Mouse (Mus musculus): ENCODE measurements around the gene Acss1. TPM values are rescaled to one million over a fixed set of nuclear protein-coding genes. Genes with fewer than 3 reads are reported as not detected.

Acss1 gene
- total and polyA plus RNA-seq, 3 experiments, result 24.8 to 123 (median 67.3) TPM

DNA sequence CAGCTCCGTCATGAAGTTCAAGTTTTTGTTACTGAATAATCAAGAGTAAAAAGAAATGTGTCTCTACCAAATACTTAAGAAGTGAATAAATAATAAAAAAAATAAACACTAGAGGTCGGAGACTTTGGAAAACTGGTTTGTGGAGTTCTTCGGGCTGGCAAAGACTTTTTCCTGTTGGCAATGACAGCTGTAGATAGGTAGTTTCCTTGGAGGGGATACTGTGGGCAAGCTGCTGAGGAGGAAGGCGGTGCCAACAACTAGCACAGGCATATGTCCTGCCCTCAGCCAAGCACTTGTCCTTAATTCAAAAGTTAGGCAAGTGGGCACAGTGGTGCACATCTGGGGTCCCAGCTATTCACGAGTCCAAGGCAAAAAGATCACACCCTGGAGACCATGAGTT, 656 bp upstream of the Acss1 start:
- H3K27me3 ChIP-seq (ENCODE audit: insufficient read depth, low read length), result no peaks in the 10 kb centered on the region
- no peak for DNase-seq (ENCODE audit: low spot score)
- H3K4me1 ChIP-seq (ENCODE audit: insufficient read depth, low read depth, low read length), result peaks cover 66% of the 10 kb centered on the region
- TF ChIP-seq POLR2AphosphoS5 (IDR thresholded peaks at IDR 0.05; ENCODE audit: insufficient replicate concordance, low read depth, low read length) (no peak), GATA1 (IDR thresholded peaks at IDR 0.05; ENCODE audit: borderline replicate concordance, low read length) (no peak), CTCF (IDR thresholded peaks at IDR 0.05; ENCODE audit: low read depth, low read length) (no peak), GATA2 (IDR thresholded peaks at IDR 0.05; ENCODE audit: borderline replicate concordance, low read depth, low read length) (no peak), TAL1 (conservative IDR thresholded peaks at IDR 0.05; ENCODE audit: low read depth, low read length) (no peak)
- ATAC-seq (ENCODE audit: extremely low read depth, insufficient number of reproducible peaks, low FRiP score, poor library complexity, severe bottlenecking), result no peak
- H3K9me3 ChIP-seq (replicated peaks), result no peaks in the 10 kb centered on the region
- peak overlapping the region; percentile 97; the same call in 1 of the 2 replicates for H3K4me3 ChIP-seq (ENCODE audit: low read depth, low read length)
- H3K36me3 ChIP-seq (replicated peaks), result peaks cover 5% of the 10 kb centered on the region

DNA sequence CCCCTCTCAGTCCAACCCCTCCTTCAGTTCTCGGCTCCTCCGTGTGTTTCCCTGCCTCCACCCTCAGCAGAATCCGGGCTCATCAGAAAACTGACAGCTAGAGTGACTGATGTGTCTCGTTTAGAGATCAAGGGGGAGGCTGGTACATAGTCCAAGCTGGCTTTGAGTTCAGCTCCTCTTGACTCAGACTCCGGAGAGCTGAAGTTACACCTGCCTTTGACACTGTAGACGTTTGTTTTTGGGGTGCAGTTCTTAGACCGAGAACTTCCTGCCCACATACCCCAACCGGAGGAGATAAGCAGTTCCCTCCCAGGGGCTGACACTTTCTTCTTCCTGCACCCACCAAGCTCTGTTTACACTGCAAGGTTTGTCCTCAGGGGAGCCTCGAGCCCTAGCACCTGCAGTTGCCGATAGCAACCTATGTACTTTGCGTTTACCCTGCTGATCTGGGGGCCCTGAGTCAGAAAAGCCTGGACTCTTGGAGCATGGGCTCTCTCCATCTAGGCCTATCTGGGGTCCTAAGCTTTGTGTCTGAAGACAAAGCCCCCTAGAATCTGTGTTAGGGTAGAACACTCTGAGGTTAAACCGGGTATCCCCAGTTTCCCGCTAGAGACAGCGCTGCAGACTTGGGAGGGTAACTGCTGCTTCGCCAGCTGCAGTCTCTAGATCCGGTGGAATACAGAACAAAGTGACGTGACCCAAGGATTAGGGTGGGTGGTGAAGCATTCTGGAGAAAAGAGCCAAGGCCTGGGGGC, 1.1 kb downstream of the Acss1 start:
- ATAC-seq (ENCODE audit: extremely low read depth, insufficient number of reproducible peaks, low FRiP score, poor library complexity, severe bottlenecking) (peak; percentile 18), DNase-seq (ENCODE audit: low spot score) (peak; percentile 63)
- peaks cover 72% of the 10 kb centered on the region for H3K4me1 ChIP-seq (ENCODE audit: insufficient read depth, low read depth, low read length)
- TF ChIP-seq CTCF (IDR thresholded peaks at IDR 0.05; ENCODE audit: low read depth, low read length) (no peak), GATA1 (IDR thresholded peaks at IDR 0.05; ENCODE audit: borderline replicate concordance, low read length) (no peak), TAL1 (conservative IDR thresholded peaks at IDR 0.05; ENCODE audit: low read depth, low read length) (no peak; the same call in 1 of the 2 replicates), POLR2AphosphoS5 (IDR thresholded peaks at IDR 0.05; ENCODE audit: insufficient replicate concordance, low read depth, low read length) (no peak), GATA2 (IDR thresholded peaks at IDR 0.05; ENCODE audit: borderline replicate concordance, low read depth, low read length) (no peak)
- peaks cover 18% of the 10 kb centered on the region for H3K36me3 ChIP-seq (replicated peaks)
- no peaks in the 10 kb centered on the region for H3K9me3 ChIP-seq (replicated peaks)
- no peaks in the 10 kb centered on the region for H3K27me3 ChIP-seq (ENCODE audit: insufficient read depth, low read length)
- H3K4me3 ChIP-seq (ENCODE audit: low read depth, low read length), result peak overlapping the region; percentile 97

GRCm38 (mm10) chr2:150666723-150667064, 1.6 kb downstream of the Acss1 start:
- H3K4me1 ChIP-seq (ENCODE audit: insufficient read depth, low read depth, low read length), result peaks cover 75% of the 10 kb centered on the region
- H3K27me3 ChIP-seq (ENCODE audit: insufficient read depth, low read length), result no peaks in the 10 kb centered on the region
- H3K36me3 ChIP-seq (replicated peaks), result peaks cover 24% of the 10 kb centered on the region
- peak overlapping the region; percentile 97 for H3K4me3 ChIP-seq (ENCODE audit: low read depth, low read length)
- no peak for ATAC-seq (ENCODE audit: extremely low read depth, insufficient number of reproducible peaks, low FRiP score, poor library complexity, severe bottlenecking)
- no peak for DNase-seq (ENCODE audit: low spot score)
- TF ChIP-seq TAL1 (conservative IDR thresholded peaks at IDR 0.05; ENCODE audit: low read depth, low read length) (no peak), GATA2 (IDR thresholded peaks at IDR 0.05; ENCODE audit: borderline replicate concordance, low read depth, low read length) (no peak), POLR2AphosphoS5 (IDR thresholded peaks at IDR 0.05; ENCODE audit: insufficient replicate concordance, low read depth, low read length) (no peak), GATA1 (IDR thresholded peaks at IDR 0.05; ENCODE audit: borderline replicate concordance, low read length) (no peak), CTCF (IDR thresholded peaks at IDR 0.05; ENCODE audit: low read depth, low read length) (no peak)
- no peaks in the 10 kb centered on the region for H3K9me3 ChIP-seq (replicated peaks)

- peak; percentile 90 for TF ChIP-seq TAL1 (conservative IDR thresholded peaks at IDR 0.05; ENCODE audit: low read depth, low read length)
- no peak for TF ChIP-seq GATA1 (IDR thresholded peaks at IDR 0.05; ENCODE audit: borderline replicate concordance, low read length)
- ATAC-seq (ENCODE audit: extremely low read depth, insufficient number of reproducible peaks, low FRiP score, poor library complexity, severe bottlenecking) (peak; percentile 60), DNase-seq (ENCODE audit: low spot score) (peak; percentile 65)
- Histone ChIP-seq H3K27me3 (ENCODE audit: insufficient read depth, low read length) (no peaks in the 10 kb centered on the region), H3K36me3 (replicated peaks) (peaks cover 33% of the 10 kb centered on the region), H3K4me1 (ENCODE audit: insufficient read depth, low read depth, low read length) (peaks cover 77% of the 10 kb centered on the region), H3K9me3 (replicated peaks) (no peaks in the 10 kb centered on the region), H3K4me3 (ENCODE audit: low read depth, low read length) (peak overlapping the region; percentile 65; the same call in 1 of the 2 replicates)
Measured at GRCm38 (mm10) chr2:150665534-150666451, 2.5 kb downstream of the Acss1 start.

DNA sequence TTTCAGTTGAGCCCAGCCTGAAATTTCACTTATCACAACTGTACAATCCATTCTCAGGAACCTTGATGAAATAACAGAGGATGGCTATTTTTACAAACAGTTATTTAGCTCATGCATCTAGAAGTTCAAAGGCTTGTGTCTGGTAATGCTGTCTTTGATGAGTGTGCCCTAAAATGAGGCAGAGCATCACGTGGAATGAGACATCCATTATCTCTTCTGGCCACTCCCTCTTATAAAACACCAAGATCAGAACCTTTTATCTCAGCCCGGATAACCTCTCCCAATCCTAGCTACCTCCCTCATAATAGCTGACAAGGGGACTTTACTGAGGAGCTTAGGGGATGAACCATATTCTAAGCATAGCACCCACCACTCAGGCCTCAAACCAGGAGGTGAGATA, 3.3 kb downstream of the Acss1 start:
- Histone ChIP-seq H3K4me1 (ENCODE audit: insufficient read depth, low read depth, low read length) (peaks cover 82% of the 10 kb centered on the region), H3K36me3 (replicated peaks) (peaks cover 41% of the 10 kb centered on the region), H3K9me3 (replicated peaks) (no peaks in the 10 kb centered on the region), H3K27me3 (ENCODE audit: insufficient read depth, low read length) (no peaks in the 10 kb centered on the region), H3K4me3 (ENCODE audit: low read depth, low read length) (peak overlapping the region; percentile 65; the same call in 1 of the 2 replicates)
- DNase-seq (ENCODE audit: low spot score), result no peak
- 0 out of 2 replicates have a peak, but pooled peaks have one; percentile 2 for ATAC-seq (ENCODE audit: extremely low read depth, insufficient number of reproducible peaks, low FRiP score, poor library complexity, severe bottlenecking)
- TF ChIP-seq TAL1 (conservative IDR thresholded peaks at IDR 0.05; ENCODE audit: low read depth, low read length) (no peak), CTCF (IDR thresholded peaks at IDR 0.05; ENCODE audit: low read depth, low read length) (no peak), GATA2 (IDR thresholded peaks at IDR 0.05; ENCODE audit: borderline replicate concordance, low read depth, low read length) (no peak), POLR2AphosphoS5 (IDR thresholded peaks at IDR 0.05; ENCODE audit: insufficient replicate concordance, low read depth, low read length) (no peak), GATA1 (IDR thresholded peaks at IDR 0.05; ENCODE audit: borderline replicate concordance, low read length) (no peak)
